Mouse (Mus musculus): Measurements from ENCODE around the gene Grem2.

Grem2 gene

DNA sequence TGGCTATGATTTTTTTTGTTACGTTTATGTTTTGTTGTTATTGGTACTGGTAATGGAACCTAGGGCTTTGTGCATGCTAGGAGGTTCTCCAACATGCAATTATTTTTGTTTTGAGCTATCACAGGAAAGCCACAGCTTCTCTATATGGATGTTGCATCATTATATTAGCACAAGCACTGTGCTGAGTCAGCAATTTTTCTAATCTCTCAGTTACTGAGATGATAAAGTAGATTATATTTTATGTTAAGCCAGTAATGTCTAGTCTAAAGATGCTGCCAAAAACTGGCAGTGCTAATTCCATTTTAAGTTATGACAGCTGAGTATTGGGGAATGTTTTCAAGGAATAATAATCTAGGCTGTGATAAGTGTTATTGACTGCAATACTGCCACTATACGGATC lies 133.0 kb downstream of the Grem2 start:
- DNase-seq (ENCODE audit: low spot score), result no peak

All from layer of hippocampus, adult 11-12 months (tissue).